Mouse (Mus musculus) heart, adult 8-10 months (tissue): Measurements from ENCODE around the gene Cps1. TPM values are rescaled to one million over a fixed set of nuclear protein-coding genes. Genes with fewer than 3 reads are reported as not detected.

Source experiments
- DNase-seq: peaks from one replicate; pipeline ENCODE4 v3.0.0; 2022; ENCODE audit warnings: low spot score
- total RNA-seq, 4 experiments: library from RNA; stranded (reverse); gene quantifications; 2 replicates each; pipeline ENCODE4 v1.2.4; 2022

Gene Cps1
- total RNA-seq = under 1 TPM in 1 of 4 experiments, not detected in 3; 0.11 TPM

DNA sequence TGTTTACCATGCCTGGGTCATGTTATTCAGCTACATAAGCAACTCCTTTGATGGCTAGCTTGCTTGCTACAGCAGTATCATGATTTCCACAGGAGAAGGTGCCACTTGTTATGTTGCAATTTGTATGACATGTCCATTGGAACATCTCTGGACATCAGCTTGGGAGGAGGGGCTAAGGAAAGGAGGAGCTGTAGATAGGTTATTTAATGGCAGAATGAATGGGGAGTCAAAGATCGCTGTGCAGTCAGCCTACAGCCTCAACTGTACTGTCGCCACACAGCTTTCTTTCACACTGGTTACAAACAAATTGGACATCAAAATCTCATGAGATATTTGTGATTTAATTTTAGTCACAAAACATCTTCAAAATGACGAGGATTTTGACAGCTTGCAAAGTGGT, at the start of gene Cps1:
Gene Cps1 (plus strand): TSS at position 230 of the 400 bp plus-strand sequence.
- no peak for DNase-seq

DNA sequence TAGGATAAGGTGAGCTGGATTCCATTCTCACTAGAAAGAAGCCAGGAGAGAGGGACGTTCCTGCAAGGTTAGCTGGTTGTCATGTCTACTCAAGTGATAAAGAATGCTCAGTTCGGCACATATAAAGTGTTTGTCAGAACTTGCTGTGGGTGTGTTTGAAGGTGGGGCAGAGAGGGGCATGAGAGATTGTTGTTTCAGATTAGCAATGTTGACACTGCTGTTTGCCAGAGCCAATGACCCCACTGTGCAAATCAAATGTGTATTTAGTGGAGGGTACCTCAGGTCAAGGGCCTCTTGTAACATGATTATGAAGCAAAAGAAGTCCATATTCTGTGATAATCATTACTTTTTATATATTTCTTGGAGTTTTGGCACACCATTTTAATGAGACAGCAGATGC, 45.1 kb upstream of the Cps1 start:
- no peak for DNase-seq

DNA sequence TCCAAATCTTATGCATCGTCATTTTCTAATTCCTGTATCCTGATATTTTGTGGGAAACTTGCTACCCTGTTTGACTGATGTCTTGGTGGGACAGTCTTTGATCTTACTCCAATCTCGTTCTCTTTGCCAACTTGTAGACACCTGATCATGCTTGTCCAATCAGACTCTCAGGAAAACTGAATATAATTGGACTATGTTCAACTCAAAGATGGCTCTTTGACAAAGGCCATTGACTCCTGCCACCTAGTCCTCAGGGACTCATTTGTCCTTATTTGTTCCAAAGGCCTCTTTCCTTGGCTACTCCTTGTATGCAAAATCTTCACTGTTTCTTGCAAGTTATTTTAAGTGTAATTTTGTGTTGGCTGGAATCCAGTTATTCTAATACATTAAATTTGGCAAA, 44.2 kb upstream of the Cps1 start:
- no peak for DNase-seq

DNA sequence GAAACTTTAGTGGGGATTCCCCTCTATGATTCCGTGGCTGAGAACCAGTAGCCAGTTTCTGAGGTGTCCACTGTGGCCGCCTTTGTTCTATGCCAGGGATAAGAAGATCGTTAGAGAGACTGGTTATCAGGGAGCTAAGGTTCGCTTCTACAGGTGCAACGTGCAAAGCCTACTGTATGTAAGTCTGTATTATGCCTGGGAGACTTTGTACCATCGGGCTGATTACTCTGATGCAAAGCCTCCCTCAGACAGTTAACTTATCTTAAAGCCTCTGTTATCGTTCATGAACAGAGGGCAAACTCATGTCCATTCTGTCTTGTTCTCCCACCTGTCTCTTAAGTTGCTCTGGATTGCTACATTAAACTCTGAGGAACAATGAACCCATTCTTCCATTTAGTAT, 43.7 kb upstream of the Cps1 start:
- DNase-seq = no peak

DNA sequence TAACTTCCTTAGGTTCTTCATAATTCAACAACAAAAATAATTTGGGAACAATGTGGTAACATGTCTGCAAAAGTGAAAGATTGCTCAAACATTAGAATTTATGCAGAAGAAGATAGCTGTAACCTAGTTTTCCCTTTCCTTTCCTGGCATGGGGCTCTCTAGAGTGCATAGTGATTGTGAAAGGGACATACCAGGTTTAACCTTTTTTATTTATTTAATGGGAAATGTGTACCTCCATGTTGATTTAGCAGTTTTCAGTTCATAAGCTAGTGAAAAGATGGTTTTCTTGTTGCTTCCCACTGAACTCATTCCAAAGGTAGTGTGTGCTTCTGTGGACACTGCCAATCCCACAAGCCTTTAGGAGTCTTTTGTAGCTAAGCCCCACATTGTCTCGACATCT, 30.4 kb upstream of the Cps1 start:
- DNase-seq = no peak

DNA sequence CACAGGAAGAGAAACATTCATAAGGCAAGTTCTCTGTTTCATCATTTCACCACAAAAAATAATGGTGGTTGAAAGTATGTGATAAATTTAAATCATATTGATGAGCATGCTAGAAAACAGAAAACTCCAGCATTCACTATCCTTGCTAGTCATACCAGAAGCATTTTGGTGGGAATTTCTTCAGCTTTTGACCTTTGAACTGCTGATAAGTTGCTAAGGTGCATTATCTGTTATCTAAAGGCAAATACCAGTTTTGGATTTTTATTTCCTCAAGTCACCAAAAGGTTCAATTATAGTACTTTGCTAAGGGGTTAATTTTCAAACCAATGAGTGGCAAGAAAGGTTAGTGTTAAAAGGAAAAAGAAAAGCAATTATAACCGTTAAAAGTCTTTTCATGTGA, 23.6 kb upstream of the Cps1 start:
- no peak for DNase-seq

DNA sequence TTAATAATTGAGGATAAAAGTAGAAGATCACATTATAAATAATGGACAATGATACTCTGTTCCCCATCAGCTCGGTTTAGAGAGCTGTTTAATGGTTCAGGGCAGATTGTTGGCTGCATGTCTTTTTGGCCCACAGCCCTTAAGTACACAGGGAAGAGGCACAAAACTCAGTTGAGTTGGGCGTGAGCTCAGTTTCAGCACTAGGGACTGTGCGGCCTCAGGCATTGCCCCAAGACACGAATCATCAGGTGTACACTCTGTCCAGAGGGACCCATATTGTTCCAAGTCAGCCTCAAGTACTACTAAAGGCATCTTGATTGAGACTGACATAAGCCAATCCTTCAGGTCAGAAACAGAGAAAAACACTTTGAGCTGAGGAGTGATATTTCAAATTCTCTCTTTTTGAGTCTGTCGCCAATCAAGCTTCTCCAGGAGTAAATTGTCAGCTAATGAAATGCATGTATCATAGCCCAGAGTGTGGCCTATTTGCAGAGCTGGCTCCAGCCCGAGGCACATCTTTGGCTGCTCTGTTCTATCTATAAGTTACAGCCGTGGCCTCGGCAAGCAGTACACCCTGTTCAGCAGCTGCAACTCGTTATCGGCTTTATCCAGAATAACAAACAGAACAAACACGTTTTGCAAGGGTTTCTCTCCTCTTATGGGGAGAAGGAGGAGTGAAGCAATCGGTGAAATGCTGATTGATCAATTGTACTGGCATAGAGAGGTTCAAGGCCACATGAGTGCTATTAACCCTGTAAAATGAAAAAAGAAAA, 19.2 kb upstream of the Cps1 start:
- no peak for DNase-seq

DNA sequence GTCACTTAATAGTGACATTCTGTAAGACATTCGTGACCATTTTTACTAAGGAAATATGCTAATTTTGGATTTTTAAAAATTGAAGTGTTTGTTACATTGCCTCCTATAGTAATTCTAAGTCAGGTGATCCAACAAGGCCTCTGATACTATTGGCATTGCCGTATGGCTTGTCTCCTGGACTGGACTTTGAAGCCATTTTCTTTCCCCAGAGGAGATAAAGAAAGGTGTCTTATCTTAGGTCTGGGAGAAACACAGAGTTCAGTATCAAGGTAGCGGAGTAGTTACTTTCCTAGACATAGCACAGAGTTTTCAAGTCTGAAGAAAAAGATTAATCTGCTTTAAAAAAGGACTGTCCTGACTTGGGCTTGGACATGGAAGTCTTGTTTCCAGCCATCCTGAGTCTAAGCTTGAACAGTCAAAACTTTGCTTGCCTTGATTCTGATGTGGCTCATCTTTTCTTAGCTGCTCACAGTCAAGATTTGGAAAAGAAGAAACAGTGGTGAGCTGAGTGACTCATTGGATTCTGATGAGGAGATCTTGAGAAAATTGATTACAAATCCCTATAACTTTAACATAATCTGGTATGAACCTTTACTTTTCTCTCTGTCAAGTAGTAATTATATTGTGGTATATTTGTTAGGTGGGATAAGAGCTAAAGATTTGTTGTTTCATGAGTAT, 11.1 kb upstream of the Cps1 start:
- DNase-seq = no peak

DNA sequence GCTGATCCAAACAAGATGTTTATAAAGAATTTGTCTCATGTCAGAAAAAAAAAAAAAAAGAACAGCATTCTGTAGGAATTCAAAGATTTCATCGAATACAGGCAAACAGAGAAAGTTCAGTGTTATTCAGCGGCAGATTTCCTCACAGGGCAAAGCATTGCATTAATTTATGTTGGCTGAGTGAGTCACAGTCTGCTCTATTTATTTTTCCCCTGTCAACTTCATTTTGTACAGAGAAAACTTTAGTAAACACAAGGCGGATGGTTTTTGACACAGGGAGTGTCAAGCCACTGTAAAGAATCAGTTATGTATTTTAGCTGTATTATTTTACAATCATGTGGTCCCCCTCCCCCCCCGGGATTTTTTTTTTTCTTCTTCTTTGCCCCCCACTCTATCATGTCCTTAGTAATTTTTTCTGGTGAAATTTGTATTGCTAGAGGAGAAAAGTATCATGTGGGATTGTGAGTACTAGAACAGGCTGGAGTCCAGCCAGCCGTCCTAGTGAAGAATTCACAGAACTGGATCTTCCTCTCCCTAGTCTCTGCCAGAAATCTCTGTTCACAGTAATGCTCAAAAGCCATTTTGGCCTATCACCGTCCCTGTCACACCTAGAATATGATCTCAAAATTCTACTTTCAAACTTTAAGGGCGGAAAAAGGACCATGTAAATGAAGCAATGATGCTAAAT, 9.3 kb upstream of the Cps1 start:
- DNase-seq = no peak

DNA sequence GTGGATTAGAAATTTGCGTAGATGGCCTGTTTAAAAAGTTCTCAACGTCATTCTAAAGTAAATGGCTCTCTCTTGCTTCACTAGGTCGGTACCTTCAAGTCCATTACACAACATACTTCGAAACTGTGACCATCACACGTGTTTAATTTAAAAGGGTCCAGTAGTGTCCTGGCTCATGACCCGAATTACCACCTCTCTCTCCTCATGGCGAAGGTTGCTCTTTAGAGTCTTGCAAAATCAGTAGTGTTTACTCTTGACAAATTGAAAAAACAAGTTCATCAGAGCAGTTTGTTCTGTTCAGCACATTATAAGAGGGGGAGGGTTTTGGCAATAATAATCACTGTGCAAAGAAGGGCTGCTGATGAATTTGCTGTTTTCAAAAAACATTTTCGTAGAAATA, 6.3 kb upstream of the Cps1 start:
- no peak for DNase-seq

DNA sequence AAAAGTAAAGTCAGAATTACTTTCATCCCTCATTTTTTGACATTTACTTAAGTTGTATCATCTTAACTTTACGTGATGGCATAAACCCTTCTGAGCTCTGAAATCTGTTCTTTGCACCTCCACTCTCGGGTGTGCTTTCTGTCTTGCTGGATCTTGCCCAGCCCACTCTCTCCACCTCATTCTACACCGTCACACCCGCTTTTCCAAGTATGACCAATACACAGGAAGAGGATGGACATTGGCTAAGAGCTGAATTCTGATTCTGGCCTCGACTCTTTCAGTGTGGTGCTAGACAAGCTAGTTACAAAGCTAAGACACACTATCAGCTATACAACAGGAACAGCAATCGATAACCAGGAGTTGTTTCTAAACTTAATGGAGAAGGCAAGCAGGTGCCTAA, 5.0 kb upstream of the Cps1 start:
- no peak for DNase-seq

DNA sequence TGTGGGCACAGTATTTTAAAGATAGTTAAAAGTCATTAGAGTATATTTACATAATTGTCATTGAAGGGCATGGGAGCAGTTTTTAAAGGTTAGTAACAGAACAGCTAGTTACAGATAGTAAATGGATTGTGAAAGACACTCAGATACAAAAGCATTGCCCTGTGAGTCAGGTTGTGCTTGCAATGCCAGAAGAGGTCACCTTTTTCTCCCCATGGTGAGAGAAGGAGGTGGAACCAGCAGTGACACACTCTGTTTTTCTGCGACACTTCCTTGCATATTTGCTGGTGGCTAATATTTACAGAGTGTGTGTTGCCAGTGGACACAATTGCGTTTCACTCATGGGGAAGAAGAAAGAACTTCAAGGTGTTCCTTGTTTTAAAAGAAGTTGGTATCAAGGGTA, 2.6 kb downstream of the Cps1 start:
- no peak for DNase-seq

DNA sequence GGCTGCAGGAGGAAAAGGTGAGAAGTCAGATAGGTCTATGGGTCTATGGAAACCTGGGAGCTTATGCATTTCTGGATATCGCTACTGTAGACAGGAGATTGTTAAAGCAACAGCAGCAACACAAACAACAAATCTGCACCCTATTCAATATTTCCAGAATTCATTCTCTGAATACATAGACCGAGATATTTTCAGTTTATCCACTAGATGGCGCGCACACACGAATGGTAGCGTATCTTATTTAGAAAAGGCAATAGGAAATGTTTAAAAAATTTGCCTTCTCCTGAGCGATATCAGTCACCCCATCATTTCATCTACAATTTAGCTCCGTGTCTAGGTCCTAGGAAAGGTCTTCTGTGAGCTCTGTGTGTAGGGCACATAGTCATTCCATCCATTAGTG, 21.1 kb downstream of the Cps1 start:
- DNase-seq = no peak

DNA sequence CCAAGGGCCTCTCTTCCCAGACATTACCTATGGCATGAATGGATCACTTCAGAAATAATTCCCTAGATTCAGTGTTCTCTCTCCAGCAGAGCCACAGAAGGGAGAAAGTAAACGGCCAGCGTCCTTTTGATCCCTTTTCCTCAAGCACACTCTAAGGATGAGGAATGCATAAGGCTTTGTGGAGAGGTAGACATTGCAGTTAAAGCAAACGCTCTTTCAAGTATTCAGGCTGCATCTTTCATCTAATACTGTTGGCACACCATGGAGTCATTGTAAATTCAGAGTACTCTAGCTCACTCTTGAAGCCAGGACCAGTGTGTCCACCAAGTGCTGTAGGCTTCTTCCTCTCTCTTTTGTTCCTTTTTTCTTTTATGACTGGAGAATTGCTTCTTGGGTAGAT, 28.4 kb downstream of the Cps1 start:
- DNase-seq = no peak

DNA sequence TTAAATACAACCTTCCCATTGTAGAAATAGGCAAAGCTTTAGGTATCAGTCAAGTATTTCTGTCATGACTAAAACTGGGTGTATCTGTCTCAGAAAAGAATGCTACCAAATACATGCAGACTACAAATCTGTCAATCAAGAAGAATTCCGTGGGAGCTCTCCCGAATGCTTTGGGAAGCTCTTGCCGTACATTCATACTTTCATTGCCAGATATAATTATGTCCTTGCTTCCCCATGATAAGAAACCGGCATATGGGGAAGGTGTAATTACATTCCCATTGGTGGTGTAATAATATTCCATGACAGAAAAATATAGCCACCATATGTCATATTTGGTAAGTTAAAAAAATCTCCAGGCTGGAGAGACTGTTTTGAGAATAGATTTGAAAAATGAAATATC, 44.5 kb downstream of the Cps1 start:
- no peak for DNase-seq

DNA sequence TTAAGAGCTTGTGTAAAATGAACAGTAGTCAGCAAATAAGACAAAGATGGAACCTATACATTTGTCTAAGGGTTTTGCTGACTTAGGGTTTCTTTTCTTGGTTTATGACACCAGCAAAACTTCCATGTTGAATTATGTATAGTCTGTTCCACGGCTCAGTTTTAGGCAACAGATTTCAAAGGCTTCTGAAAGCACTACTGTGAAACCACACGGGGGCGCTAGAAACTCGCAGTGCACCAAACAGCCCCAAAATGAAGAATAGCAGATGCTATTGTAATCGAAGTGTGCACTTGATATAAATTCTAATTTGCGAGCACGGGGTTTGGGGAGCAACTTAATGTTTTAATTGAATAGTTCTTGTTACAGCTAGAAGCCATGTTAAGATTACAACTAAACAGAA, 58.3 kb downstream of the Cps1 start:
- peak; percentile 1 for DNase-seq

DNA sequence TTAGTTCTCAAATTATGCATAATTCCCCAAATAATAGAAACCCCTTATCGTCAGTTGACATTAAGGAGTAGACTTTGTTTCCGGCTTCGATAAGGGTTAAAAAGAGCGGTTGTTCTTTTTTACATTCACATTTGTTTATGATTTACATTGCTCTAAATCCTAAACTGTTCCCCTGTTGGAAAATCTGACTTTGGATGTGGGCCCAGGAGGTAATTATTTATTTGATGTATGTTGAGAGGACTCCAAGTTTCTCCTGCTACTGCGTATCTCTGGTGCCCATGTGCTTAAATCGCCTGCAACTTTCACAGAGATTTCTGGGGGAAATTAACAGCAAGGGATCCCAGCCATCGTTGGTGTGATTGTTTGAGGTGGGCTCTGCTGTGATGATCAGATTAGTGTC, 59.4 kb downstream of the Cps1 start:
- no peak for DNase-seq

DNA sequence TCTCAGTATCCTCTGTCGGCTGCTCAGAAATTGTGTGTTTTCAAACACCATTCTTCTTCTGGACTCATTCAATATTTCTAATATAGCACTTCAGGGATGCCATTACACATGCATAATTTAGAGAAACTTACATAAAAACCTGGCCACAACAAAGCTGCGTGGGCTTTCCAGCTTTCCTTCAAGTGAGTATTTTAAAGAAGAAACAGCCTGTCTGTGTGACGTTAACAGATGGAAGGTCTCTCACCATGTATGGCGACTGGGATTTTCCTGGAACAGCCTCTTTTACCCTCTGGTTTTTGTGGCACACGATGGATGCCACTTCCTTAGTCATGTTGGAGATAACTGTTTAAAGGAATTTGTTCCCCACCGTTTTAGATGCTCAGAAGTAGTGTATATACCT, 60.7 kb downstream of the Cps1 start:
- DNase-seq = no peak

DNA sequence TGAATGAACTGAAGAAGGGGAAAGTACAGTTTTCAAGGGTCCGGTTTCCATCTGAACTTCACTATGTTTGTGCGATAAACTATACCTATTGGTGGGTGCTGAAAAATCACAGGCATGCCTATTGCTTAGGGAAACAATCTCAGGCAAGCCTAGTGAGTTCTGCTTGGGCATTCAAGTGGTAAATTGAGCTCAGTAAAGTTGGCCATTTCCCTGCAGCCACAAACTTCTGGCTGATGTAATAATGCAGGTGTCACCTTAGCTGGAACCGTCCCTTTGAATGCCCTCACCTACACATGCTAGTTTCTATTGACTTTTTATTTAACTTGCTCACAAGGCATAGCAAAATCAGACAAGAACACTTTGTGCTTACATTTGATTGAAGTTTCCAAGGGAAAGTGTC, 61.3 kb downstream of the Cps1 start:
- no peak for DNase-seq

DNA sequence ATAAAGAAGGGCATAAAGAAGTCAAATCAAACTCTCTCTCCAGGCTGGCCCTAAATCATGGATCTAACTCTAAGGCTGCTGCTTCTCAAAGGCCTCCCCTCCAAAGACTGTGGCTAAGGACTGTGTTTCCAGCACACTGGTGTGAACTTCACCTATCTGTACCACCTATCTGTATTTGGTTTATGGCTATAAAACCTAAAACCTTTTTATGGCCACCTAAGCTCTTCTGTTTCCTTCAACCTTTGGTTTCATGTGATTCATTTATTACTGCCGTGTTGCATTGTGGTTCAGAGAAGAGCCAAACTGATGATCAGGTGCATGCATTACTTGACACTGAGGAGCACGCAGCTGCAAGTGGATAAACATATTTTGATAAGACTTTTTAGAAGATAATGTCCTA, 74.5 kb downstream of the Cps1 start:
- no peak for DNase-seq

DNA sequence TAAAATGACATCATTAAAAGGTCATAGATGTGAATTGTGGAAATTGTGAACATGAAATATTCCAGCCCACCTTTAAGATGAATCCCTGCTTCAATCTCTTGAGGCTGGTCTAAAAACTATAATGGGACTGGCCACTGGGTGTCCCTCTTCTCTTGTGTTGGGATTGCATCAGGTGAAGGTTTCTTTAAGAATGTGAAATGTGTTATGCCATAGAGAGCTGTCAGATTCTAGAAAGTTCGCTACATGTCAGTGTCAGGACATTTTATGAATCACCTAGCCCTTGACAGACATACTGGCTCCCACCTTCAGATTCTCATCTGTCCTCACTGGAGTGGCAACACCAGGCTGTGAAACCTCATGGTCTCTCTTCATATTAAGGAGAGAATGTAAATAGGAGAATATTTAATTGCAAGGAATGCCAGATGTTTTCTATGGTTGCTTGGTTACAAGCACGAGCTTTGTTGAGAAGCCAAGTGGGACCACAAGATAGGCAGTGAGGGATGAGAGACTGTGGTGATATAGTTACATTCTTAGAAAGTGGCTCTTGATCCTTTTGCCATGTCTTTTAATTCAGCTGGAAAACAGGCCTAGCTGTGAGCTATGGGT, 95.6 kb downstream of the Cps1 start:
- DNase-seq = no peak

DNA sequence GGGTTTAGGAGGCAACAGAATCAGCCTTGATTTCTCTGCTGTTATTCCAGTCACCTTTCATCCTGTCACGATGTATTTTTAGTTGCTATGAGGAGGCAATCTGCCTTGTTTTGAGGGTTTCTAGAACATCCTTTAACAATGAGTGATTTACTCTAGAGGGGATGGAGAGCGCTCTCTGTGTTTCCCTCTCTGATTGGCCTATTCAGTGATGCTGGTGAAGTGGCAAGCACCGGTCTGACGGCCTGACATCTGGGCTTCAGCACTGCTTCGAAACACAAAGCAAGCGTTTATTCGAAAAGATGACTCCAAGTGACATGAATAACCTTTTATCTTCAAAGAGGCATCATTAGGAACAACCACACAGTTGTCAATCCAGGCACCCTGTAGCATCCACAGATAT, 100.8 kb downstream of the Cps1 start:
- DNase-seq = no peak

DNA sequence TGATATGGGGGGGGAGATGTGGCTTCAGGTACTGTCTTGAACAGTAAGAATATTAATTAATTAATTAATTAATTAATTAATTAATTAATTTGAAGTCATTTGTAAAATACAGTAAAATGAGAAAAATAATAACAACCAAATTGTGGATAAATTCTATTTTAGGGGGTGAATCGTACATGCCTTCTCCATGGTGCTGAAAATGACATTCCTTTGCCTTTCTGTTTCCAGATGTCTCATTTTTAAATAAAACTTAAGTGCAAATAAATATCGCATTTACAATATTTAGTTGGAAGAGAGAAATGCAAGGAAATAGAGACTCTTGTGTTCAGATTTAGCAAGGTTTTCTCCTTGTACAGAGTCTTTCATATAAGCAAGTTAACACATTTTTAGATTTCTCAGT, 112.0 kb downstream of the Cps1 start:
- no peak for DNase-seq
